Mouse (Mus musculus) hindbrain, postnatal 0 days (tissue): ENCODE measurements around the gene Clnk. TPM values are rescaled to one million over a fixed set of nuclear protein-coding genes. Genes with fewer than 3 reads are reported as not detected.
"Not testable (repeated sequence)": the region's sequence is repeated elsewhere in the genome, so short reads cannot be mapped to it uniquely, and the experiment has no call there.

Source experiments
- ATAC-seq: fragments of 200-750 bp; cut with Nextera tagmentation; 2 replicates; pipeline ENCODE4 v1.8.0; 2017; ENCODE audit warnings: mild to moderate bottlenecking, moderate TSS enrichment, moderate library complexity
- DNase-seq: peaks from one replicate; pipeline ENCODE4 v3.0.0-alpha.2; 2015; ENCODE audit warnings: low spot score
- H3K27ac ChIP-seq: fragments of 300-500 bp; sonication (generic); 2 replicates; pipeline ENCODE4 v1.5.1; 2014; ENCODE audit warnings: mild to moderate bottlenecking
- H3K27me3 ChIP-seq: fragments of 300-500 bp; sonication (generic); 2 replicates; pipeline ENCODE4 v1.6.1; 2014; ENCODE audit warnings: low read length, mixed read lengths; ENCODE audit not compliant: insufficient read depth
- H3K36me3 ChIP-seq: fragments of 300-500 bp; sonication (generic); 2 replicates; pipeline ENCODE4 v1.6.1; 2014; ENCODE audit warnings: low read length, mixed read lengths; ENCODE audit not compliant: insufficient read depth
- H3K4me1 ChIP-seq: fragments of 300-500 bp; sonication (generic); 2 replicates; pipeline ENCODE4 v1.6.1; 2014; ENCODE audit warnings: antibody characterized with exemption, low read length, mixed read lengths; ENCODE audit not compliant: insufficient read depth
- H3K4me2 ChIP-seq: fragments of 300-500 bp; sonication (generic); 2 replicates; pipeline ENCODE4 v1.6.1; 2014; ENCODE audit warnings: low read depth, mild to moderate bottlenecking, low read length, moderate library complexity, mixed read lengths
- H3K4me3 ChIP-seq: fragments of 300-500 bp; sonication (generic); 2 replicates; pipeline ENCODE4 v1.5.1; 2014; ENCODE audit warnings: low read length
- H3K9ac ChIP-seq: fragments of 300-500 bp; sonication (generic); replicated peaks from 2 replicates; pipeline ENCODE4 v1.6.1; 2014; ENCODE audit warnings: mild to moderate bottlenecking, low read length, moderate library complexity, mixed read lengths
- H3K9me3 ChIP-seq: fragments of 300-500 bp; sonication (generic); 2 replicates; pipeline ENCODE4 v1.6.1; 2016; ENCODE audit warnings: low read length, mixed read lengths
- CTCF ChIP-seq: IDR thresholded peaks from 2 replicates; pipeline ENCODE4 v1.5.1; 2016; ENCODE audit warnings: antibody characterized with exemption, control low read depth, low read depth
- WGBS: fragments of 180-500 bp; shearing (Covaris S2); extraction: QIAGEN DNeasy Blood & Tissue Kit; methylation state at CpG from one replicate; pipeline ENCODE4 v1.1.7; 2014; 5-methylcytosine and 5-hydroxymethylcytosine counted together
- polyA plus RNA-seq: library from polyadenylated mRNA; unstranded; fragments of >200 nt; fragmentation: Nextera tagmentation; extraction: Ambion mirVana; gene quantifications from 2 replicates; pipeline ENCODE4 v1.2.1, GENCODE M21; 2015
- total RNA-seq: library from RNA; depleted of rRNA; stranded (reverse); fragments of >200 nt; gene quantifications from 2 replicates; pipeline ENCODE4 v1.2.3, GENCODE M21; 2014; rRNA removed

Gene Clnk
- total RNA-seq (0.50 TPM in 1 of 2 replicates, not detected in the other), polyA plus RNA-seq (0.14 TPM in 1 of 2 replicates, not detected in the other)

- Histone ChIP-seq H3K9me3 (no peaks in the 10 kb centered on the region), H3K36me3 (no peaks in the 10 kb centered on the region), H3K27ac (no peak within 1 kb of the TSS), H3K27me3 (no peaks in the 10 kb centered on the region), H3K9ac (no peak within 1 kb of the TSS), H3K4me1 (no peaks in the 10 kb centered on the region), H3K4me3 (no peak within 1 kb of the TSS), H3K4me2 (no peak within 1 kb of the TSS)
- DNase-seq (no peak), ATAC-seq (no peak)
- 75% methylated on average over 11 of the region's 11 CpGs for WGBS
- TF ChIP-seq CTCF, result no peak
Observed at GRCm38 (mm10) chr5:38876622-38877021, at the start of gene Clnk. TSS of gene Clnk (minus strand) at chr5:38876812.

- 57% methylated on average over 3 of the region's 3 CpGs for WGBS
Observed at GRCm38 (mm10) chr5:38905271-38905670, 28.7 kb upstream of the Clnk start.

GRCm38 (mm10) chr5:38904528-38905044, 28.0 kb upstream of the Clnk start:
- no peaks in the 10 kb centered on the region for H3K9me3 ChIP-seq
- no peak overlapping the region for H3K4me3 ChIP-seq
- TF ChIP-seq CTCF, result no peak
- ATAC-seq, result no peak
- WGBS, result 92% methylated on average over 3 of the region's 3 CpGs
- no peak overlapping the region for H3K4me2 ChIP-seq
- H3K27ac ChIP-seq, result no peak overlapping the region
- H3K4me1 ChIP-seq, result no peaks in the 10 kb centered on the region
- no peak for DNase-seq
- H3K36me3 ChIP-seq, result no peaks in the 10 kb centered on the region
- H3K9ac ChIP-seq, result no peak overlapping the region
- H3K27me3 ChIP-seq, result no peaks in the 10 kb centered on the region

More at GRCm38 (mm10) chr5:38905271-38905670, 28.7 kb upstream of the Clnk start:
- H3K4me2 ChIP-seq, result no peak overlapping the region
- no peak overlapping the region for H3K9ac ChIP-seq
- no peaks in the 10 kb centered on the region for H3K36me3 ChIP-seq
- no peak overlapping the region for H3K4me3 ChIP-seq
- no peaks in the 10 kb centered on the region for H3K9me3 ChIP-seq
- H3K4me1 ChIP-seq, result no peaks in the 10 kb centered on the region
- TF ChIP-seq CTCF, result no peak
- no peak for ATAC-seq
- H3K27ac ChIP-seq, result no peak overlapping the region
- no peak for DNase-seq
- H3K27me3 ChIP-seq, result no peaks in the 10 kb centered on the region

GRCm38 (mm10) chr5:38902889-38903288, 26.3 kb upstream of the Clnk start:
- Histone ChIP-seq H3K36me3 (no peaks in the 10 kb centered on the region), H3K27me3 (no peaks in the 10 kb centered on the region), H3K4me2 (no peak overlapping the region), H3K9ac (no peak overlapping the region), H3K4me3 (no peak overlapping the region), H3K4me1 (no peaks in the 10 kb centered on the region), H3K27ac (no peak overlapping the region), H3K9me3 (no peaks in the 10 kb centered on the region)
- ATAC-seq, result no peak
- TF ChIP-seq CTCF, result no peak
- WGBS, result 81% methylated on average over 3 of the region's 3 CpGs
- DNase-seq, result no peak

- WGBS, result 75% methylated on average over 2 of the region's 2 CpGs
- no peak overlapping the region for H3K4me3 ChIP-seq
- no peak overlapping the region for H3K9ac ChIP-seq
- no peaks in the 10 kb centered on the region for H3K27me3 ChIP-seq
- H3K9me3 ChIP-seq, result no peaks in the 10 kb centered on the region
- H3K36me3 ChIP-seq, result no peaks in the 10 kb centered on the region
- no peak for DNase-seq
- H3K4me1 ChIP-seq, result no peaks in the 10 kb centered on the region
- H3K4me2 ChIP-seq, result no peak overlapping the region
- no peak for TF ChIP-seq CTCF
- no peak for ATAC-seq
- no peak overlapping the region for H3K27ac ChIP-seq
Observed at GRCm38 (mm10) chr5:38899051-38899450, 22.4 kb upstream of the Clnk start.

GRCm38 (mm10) chr5:38888646-38889045, 12.0 kb upstream of the Clnk start:
- 90% methylated on average over 1 of the region's 1 CpGs for WGBS
- no peak overlapping the region for H3K4me2 ChIP-seq
- no peak for TF ChIP-seq CTCF

GRCm38 (mm10) chr5:38886623-38887275, 10.1 kb upstream of the Clnk start:
- no peaks in the 10 kb centered on the region for H3K27me3 ChIP-seq
- DNase-seq (no peak), ATAC-seq (no peak)
- TF ChIP-seq CTCF, result no peak
- H3K9ac ChIP-seq, result no peak overlapping the region
- H3K4me2 ChIP-seq, result no peak overlapping the region
- no peak overlapping the region for H3K27ac ChIP-seq
- H3K4me3 ChIP-seq, result no peak overlapping the region
- H3K9me3 ChIP-seq, result no peaks in the 10 kb centered on the region
- no peaks in the 10 kb centered on the region for H3K4me1 ChIP-seq
- H3K36me3 ChIP-seq, result no peaks in the 10 kb centered on the region
- WGBS, result 60% methylated on average over 2 of the region's 2 CpGs

More at GRCm38 (mm10) chr5:38888646-38889045, 12.0 kb upstream of the Clnk start:
- H3K4me3 ChIP-seq, result no peak overlapping the region
- no peaks in the 10 kb centered on the region for H3K27me3 ChIP-seq
- DNase-seq (no peak), ATAC-seq (no peak)
- H3K36me3 ChIP-seq, result no peaks in the 10 kb centered on the region
- H3K9me3 ChIP-seq, result no peaks in the 10 kb centered on the region
- H3K4me1 ChIP-seq, result no peaks in the 10 kb centered on the region
- no peak overlapping the region for H3K27ac ChIP-seq
- H3K9ac ChIP-seq, result no peak overlapping the region

GRCm38 (mm10) chr5:38882635-38883034, 6.0 kb upstream of the Clnk start:
- DNase-seq, H3K4me3 ChIP-seq, ATAC-seq, H3K27ac ChIP-seq, H3K27me3 ChIP-seq, H3K9ac ChIP-seq, H3K4me2 ChIP-seq, H3K36me3 ChIP-seq, H3K9me3 ChIP-seq, H3K4me1 ChIP-seq: not testable (repeated sequence)
- 100% methylated on average over 1 of the region's 1 CpGs for WGBS
